Mouse (Mus musculus) liver, postnatal 0 days (tissue): ENCODE results near the gene Wfdc8. TPM values are rescaled to one million over a fixed set of nuclear protein-coding genes. Genes with fewer than 3 reads are reported as not detected.
"Not testable (repeated sequence)": the region's sequence is repeated elsewhere in the genome, so short reads cannot be mapped to it uniquely, and the experiment has no call there.

ENCODE experiments used
- ATAC-seq: fragments of 200-750 bp; cut with Nextera tagmentation; 2 replicates; pipeline ENCODE4 v1.8.0; 2017; ENCODE audit warnings: mild to moderate bottlenecking, moderate library complexity
- DNase-seq: peaks from one replicate; pipeline ENCODE4 v3.0.0-alpha.2; 2016
- H3K27ac ChIP-seq: fragments of 300-500 bp; sonication (generic); 2 replicates; pipeline ENCODE4 v1.5.1; 2014; ENCODE audit warnings: antibody characterized with exemption, moderate library complexity, mild to moderate bottlenecking, low read depth
- H3K27me3 ChIP-seq: fragments of 300-500 bp; sonication (generic); 2 replicates; pipeline ENCODE4 v1.6.1; 2014; ENCODE audit warnings: low read length, control low read depth, mixed read lengths; ENCODE audit not compliant: insufficient read depth
- H3K36me3 ChIP-seq: fragments of 300-500 bp; sonication (generic); replicated peaks from 2 replicates; pipeline ENCODE4 v1.6.1; 2014; ENCODE audit warnings: mild to moderate bottlenecking, control low read depth, low read length, moderate library complexity, mixed read lengths; ENCODE audit not compliant: insufficient read depth
- H3K4me1 ChIP-seq: fragments of 300-500 bp; sonication (generic); 2 replicates; pipeline ENCODE4 v1.6.1; 2014; ENCODE audit warnings: antibody characterized with exemption, mild to moderate bottlenecking, control low read depth; ENCODE audit not compliant: insufficient read depth
- H3K4me2 ChIP-seq: fragments of 300-500 bp; sonication (generic); 2 replicates; pipeline ENCODE4 v1.6.1; 2014; ENCODE audit warnings: low read depth, mild to moderate bottlenecking, low read length, moderate library complexity, mixed read lengths
- H3K4me3 ChIP-seq: fragments of 300-500 bp; sonication (generic); 2 replicates; pipeline ENCODE4 v1.5.1; 2014; ENCODE audit warnings: low read depth, low read length
- H3K9ac ChIP-seq: fragments of 300-500 bp; sonication (generic); replicated peaks from 2 replicates; pipeline ENCODE4 v1.6.1; 2014; ENCODE audit warnings: mild to moderate bottlenecking, moderate library complexity
- H3K9me3 ChIP-seq: fragments of 300-500 bp; sonication (generic); 2 replicates; pipeline ENCODE4 v1.6.1; 2016; ENCODE audit warnings: mild to moderate bottlenecking, control low read depth, low read length, mixed read lengths
- CTCF ChIP-seq: sonication (generic); IDR thresholded peaks from 2 replicates; pipeline ENCODE4 v1.5.1; 2016; ENCODE audit warnings: antibody characterized with exemption, low read depth
- EP300 ChIP-seq: IDR thresholded peaks from 2 replicates; pipeline ENCODE4 v1.6.1; 2016; ENCODE audit warnings: antibody characterized with exemption, low read depth, mild to moderate bottlenecking
- WGBS: fragments of 180-500 bp; shearing (Covaris S2); extraction: QIAGEN DNeasy Blood & Tissue Kit; methylation state at CpG from one replicate; pipeline ENCODE4 v1.1.7; 2014; ENCODE audit not compliant: insufficient replicate concordance; 5-methylcytosine and 5-hydroxymethylcytosine counted together
- polyA plus RNA-seq: library from polyadenylated mRNA; unstranded; fragments of >200 nt; fragmentation: Nextera tagmentation; extraction: Ambion mirVana; gene quantifications from 2 replicates; pipeline ENCODE4 v1.2.1, GENCODE M21; 2015

Wfdc8 gene
- polyA plus RNA-seq, 1 experiment from 2014 or later, result not detected

- Histone ChIP-seq H3K36me3 (no peaks in the 10 kb centered on the region), H3K9ac (no peak overlapping the region), H3K4me3 (no peak overlapping the region), H3K27me3 (no peaks in the 10 kb centered on the region), H3K9me3 (0 out of 2 replicates have a peak, but pooled peaks cover 3% of the 10 kb centered on the region), H3K4me1 (no peaks in the 10 kb centered on the region), H3K27ac (no peak overlapping the region), H3K4me2 (no peak overlapping the region)
- ATAC-seq (no peak), DNase-seq (no peak)
- peak; percentile 43 for TF ChIP-seq CTCF
- TF ChIP-seq EP300, result no peak
- 57% methylated on average over 3 of the region's 3 CpGs for WGBS
Measured at GRCm38 (mm10) chr2:164600179-164600578, 13.2 kb downstream of the Wfdc8 start.

- WGBS, result 77% methylated on average over 4 of the region's 4 CpGs
- H3K4me3 ChIP-seq, result no peak within 1 kb of the TSS
- no peaks in the 10 kb centered on the region for H3K27me3 ChIP-seq
- TF ChIP-seq CTCF (no peak), EP300 (no peak)
- DNase-seq, result no peak
- no peaks in the 10 kb centered on the region for H3K4me1 ChIP-seq
- no peaks in the 10 kb centered on the region for H3K9me3 ChIP-seq
- no peak for ATAC-seq
- H3K4me2 ChIP-seq, result no peak within 1 kb of the TSS
- H3K9ac ChIP-seq, result no peak within 1 kb of the TSS
- no peak within 1 kb of the TSS for H3K27ac ChIP-seq
- H3K36me3 ChIP-seq, result no peaks in the 10 kb centered on the region
Measured at GRCm38 (mm10) chr2:164593494-164593893, 19.9 kb downstream of the Wfdc8 start, which contains the start of gene Eppin. Gene Eppin (minus strand): TSS chr2:164593594.

GRCm38 (mm10) chr2:164592014-164592413, 21.4 kb downstream of the Wfdc8 start:
- ATAC-seq, result no peak
- no peak for DNase-seq
- H3K36me3 ChIP-seq, result no peaks in the 10 kb centered on the region
- no peaks in the 10 kb centered on the region for H3K9me3 ChIP-seq
- H3K4me1 ChIP-seq, result no peaks in the 10 kb centered on the region
- no peak overlapping the region for H3K4me3 ChIP-seq
- H3K4me2 ChIP-seq, result no peak overlapping the region
- H3K9ac ChIP-seq, result no peak overlapping the region
- TF ChIP-seq EP300, result no peak
- TF ChIP-seq CTCF, result peak; percentile 72
- H3K27ac ChIP-seq, result no peak overlapping the region
- 11% methylated on average over 4 of the region's 4 CpGs for WGBS
- H3K27me3 ChIP-seq, result no peaks in the 10 kb centered on the region

GRCm38 (mm10) chr2:164585025-164585725, 28.3 kb downstream of the Wfdc8 start, which contains the start of gene Wfdc6a:
Gene Wfdc6a (minus strand): TSS chr2:164585447.
- not testable (repeated sequence) for H3K4me1 ChIP-seq, ATAC-seq, H3K27ac ChIP-seq, DNase-seq, H3K27me3 ChIP-seq, H3K9ac ChIP-seq, H3K36me3 ChIP-seq, H3K9me3 ChIP-seq, H3K4me3 ChIP-seq, H3K4me2 ChIP-seq
- 59% methylated on average over 13 of the region's 13 CpGs for WGBS

GRCm38 (mm10) chr2:164573359-164573758, 40.1 kb downstream of the Wfdc8 start, which contains the start of gene Spint3:
Gene Spint3 (minus strand): TSS chr2:164573459.
- WGBS, result 78% methylated on average over 6 of the region's 6 CpGs
- not testable (repeated sequence) for H3K4me1 ChIP-seq, ATAC-seq, H3K9ac ChIP-seq, H3K9me3 ChIP-seq, H3K36me3 ChIP-seq, H3K4me3 ChIP-seq, H3K27me3 ChIP-seq, H3K4me2 ChIP-seq, H3K27ac ChIP-seq, DNase-seq

GRCm38 (mm10) chr2:164567460-164567859, 46.0 kb downstream of the Wfdc8 start:
- no peaks in the 10 kb centered on the region for H3K9me3 ChIP-seq
- no peak overlapping the region for H3K27ac ChIP-seq
- no peak overlapping the region for H3K9ac ChIP-seq
- H3K27me3 ChIP-seq, result peaks cover 24% of the 10 kb centered on the region
- TF ChIP-seq EP300 (no peak), CTCF (no peak)
- 55% methylated on average over 5 of the region's 5 CpGs for WGBS
- ATAC-seq, result peak; percentile 48; the same call in 1 of the 2 replicates
- peaks cover 2% of the 10 kb centered on the region; the same call in 1 of the 2 replicates for H3K4me1 ChIP-seq
- H3K4me3 ChIP-seq, result no peak overlapping the region
- no peak for DNase-seq
- no peak overlapping the region for H3K4me2 ChIP-seq
- no peaks in the 10 kb centered on the region for H3K36me3 ChIP-seq
